Mouse (Mus musculus) cerebellum, adult 9-10 months (tissue): ENCODE measurements at regions not wholly inside any gene's neighbourhood (a gene's known extent, or its start where the extent isn't known, plus 50 kb on each side); places are given as distances from the start of the nearest gene placed in this dataset.

Experiments
- DNase-seq: peaks from one replicate; pipeline ENCODE4 v3.0.0; 2022

GRCm38 (mm10) chr12:68500794-68501193 is 658.2 kb downstream of the Rps29 start:
- no peak for DNase-seq

GRCm38 (mm10) chr12:68463032-68463431 is 696.0 kb downstream of the Rps29 start:
- no peak for DNase-seq

- DNase-seq, result no peak
These were observed 700.8 kb downstream of the Rps29 start for GRCm38 (mm10) chr12:68458196-68458595.

- no peak for DNase-seq
These were observed 732.4 kb downstream of the Rps29 start for GRCm38 (mm10) chr12:68426601-68427000.

- no peak for DNase-seq
These were observed 734.0 kb downstream of the Rps29 start for GRCm38 (mm10) chr12:68425006-68425405.
